Mouse (Mus musculus): ENCODE measurements around the gene Tstd3. TPM values are rescaled to one million over a fixed set of nuclear protein-coding genes. Genes with fewer than 3 reads are reported as not detected.

Tstd3 gene
- total and polyA plus RNA-seq, 3 experiments: 7.5 to 16.6 (median 16.5) TPM

- H3K27ac ChIP-seq: no peak overlapping the region; the same call in 1 of the 2 replicates
- intact Hi-C loops (cut with DNase I): loop anchor here (2.0 to 5.0 kb wide), 2 partner anchors 50 to 70 kb away; partner anchors contain the start of genes Ccnc and Pnisr
- H3K79me2 ChIP-seq (replicated peaks; ENCODE audit: control insufficient read depth, insufficient read depth, low read length): no peaks in the 10 kb centered on the region
- no peak for DNase-seq
- no peak overlapping the region; the same call in 1 of the 2 replicates for H3K9ac ChIP-seq (ENCODE audit: low read depth, low read length)
- TF ChIP-seq CTCF (IDR thresholded peaks at IDR 0.05): no peak
- no peak for TF ChIP-seq POLR2A (IDR thresholded peaks at IDR 0.05; ENCODE audit: insufficient read depth, low read depth, low read length)
- no peak for TF ChIP-seq EP300 (IDR thresholded peaks at IDR 0.05; ENCODE audit: insufficient read depth, low read depth, low read length)
- H3K27me3 ChIP-seq (ENCODE audit: control insufficient read depth, insufficient read depth, low read length): no peaks in the 10 kb centered on the region
- H3K4me3 ChIP-seq: peak overlapping the region; percentile 80
- peaks cover 4% of the 10 kb centered on the region for H3K4me1 ChIP-seq (ENCODE audit: control insufficient read depth, insufficient read depth, low read length)
- peaks cover 3% of the 10 kb centered on the region for H3K36me3 ChIP-seq (ENCODE audit: control insufficient read depth, insufficient read depth, low read length)
- 6% methylated on average over 9 of the region's 9 CpGs for WGBS
These were observed 9.9 kb upstream of the Tstd3 start for GRCm38 (mm10) chr4:21776946-21777265.

GRCm38 (mm10) chr4:21776091-21776945 lies 9.3 kb upstream of the Tstd3 start:
- WGBS: under 1% methylated on average over 46 of the region's 46 CpGs
- H3K36me3 ChIP-seq (ENCODE audit: control insufficient read depth, insufficient read depth, low read length): peaks cover 3% of the 10 kb centered on the region
- peak; percentile 91 to 93 for DNase-seq
- peak overlapping the region; percentile 84 for H3K27ac ChIP-seq
- no peak for TF ChIP-seq CTCF (IDR thresholded peaks at IDR 0.05)
- TF ChIP-seq EP300 (IDR thresholded peaks at IDR 0.05; ENCODE audit: insufficient read depth, low read depth, low read length): 0 out of 2 replicates have a peak, but pooled peaks have one; percentile 4
- TF ChIP-seq POLR2A (IDR thresholded peaks at IDR 0.05; ENCODE audit: insufficient read depth, low read depth, low read length): peak; percentile 84
- peak overlapping the region; percentile 77 for H3K9ac ChIP-seq (ENCODE audit: low read depth, low read length)
- intact Hi-C loops (cut with DNase I): loop anchor here (2.0 to 5.0 kb wide), 2 partner anchors 50 to 71 kb away; partner anchors contain the start of genes Ccnc and Pnisr
- peak overlapping the region; percentile 80 for H3K4me3 ChIP-seq
- H3K4me1 ChIP-seq (ENCODE audit: control insufficient read depth, insufficient read depth, low read length): peaks cover 4% of the 10 kb centered on the region
- H3K27me3 ChIP-seq (ENCODE audit: control insufficient read depth, insufficient read depth, low read length): no peaks in the 10 kb centered on the region
- H3K79me2 ChIP-seq (replicated peaks; ENCODE audit: control insufficient read depth, insufficient read depth, low read length): no peaks in the 10 kb centered on the region

- Histone ChIP-seq H3K9ac (ENCODE audit: low read depth, low read length) (no peak overlapping the region), H3K4me3 (no peak overlapping the region), H3K27ac (no peak overlapping the region), H3K4me1 (ENCODE audit: control insufficient read depth, insufficient read depth, low read length) (peaks cover 4% of the 10 kb centered on the region), H3K27me3 (ENCODE audit: control insufficient read depth, insufficient read depth, low read length) (no peaks in the 10 kb centered on the region), H3K36me3 (ENCODE audit: control insufficient read depth, insufficient read depth, low read length) (peaks cover 2% of the 10 kb centered on the region; the same call in 1 of the 2 replicates), H3K79me2 (replicated peaks; ENCODE audit: control insufficient read depth, insufficient read depth, low read length) (no peaks in the 10 kb centered on the region)
- intact Hi-C loops (cut with DNase I): no loop called here
- TF ChIP-seq CTCF (IDR thresholded peaks at IDR 0.05): no peak
- no peak for TF ChIP-seq POLR2A (IDR thresholded peaks at IDR 0.05; ENCODE audit: insufficient read depth, low read depth, low read length)
- TF ChIP-seq EP300 (IDR thresholded peaks at IDR 0.05; ENCODE audit: insufficient read depth, low read depth, low read length): no peak
- 89% methylated on average over 1 of the region's 1 CpGs for WGBS
- DNase-seq: no peak
These were observed 5.3 kb upstream of the Tstd3 start for GRCm38 (mm10) chr4:21772306-21772705.

DNA sequence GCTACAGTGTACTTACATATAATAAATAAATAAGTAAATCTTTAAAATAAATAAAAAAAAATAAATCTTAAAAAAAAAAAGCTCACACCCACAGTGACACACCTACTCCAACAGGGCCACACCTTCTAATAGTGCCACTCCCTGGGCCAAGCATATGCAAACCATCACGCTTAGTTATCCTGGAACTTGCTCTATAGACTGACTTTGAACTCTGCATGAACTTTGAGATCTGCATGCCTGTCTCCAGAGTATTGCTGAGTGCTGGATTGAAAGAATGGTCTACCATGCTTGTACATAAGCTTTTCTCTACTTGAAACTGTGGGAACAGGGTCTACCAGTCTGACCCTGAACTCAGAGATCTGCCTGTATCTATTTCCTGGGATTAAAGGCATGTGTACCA lies 4.1 kb upstream of the Tstd3 start:
- Histone ChIP-seq H3K9ac (ENCODE audit: low read depth, low read length) (no peak overlapping the region), H3K4me1 (ENCODE audit: control insufficient read depth, insufficient read depth, low read length) (no peaks in the 10 kb centered on the region), H3K27ac (no peak overlapping the region), H3K4me3 (no peak overlapping the region), H3K79me2 (replicated peaks; ENCODE audit: control insufficient read depth, insufficient read depth, low read length) (no peaks in the 10 kb centered on the region), H3K36me3 (ENCODE audit: control insufficient read depth, insufficient read depth, low read length) (no peaks in the 10 kb centered on the region), H3K27me3 (ENCODE audit: control insufficient read depth, insufficient read depth, low read length) (no peaks in the 10 kb centered on the region)
- intact Hi-C loops (cut with DNase I): no loop called here
- no peak for TF ChIP-seq CTCF (IDR thresholded peaks at IDR 0.05)
- no peak for TF ChIP-seq EP300 (IDR thresholded peaks at IDR 0.05; ENCODE audit: insufficient read depth, low read depth, low read length)
- TF ChIP-seq POLR2A (IDR thresholded peaks at IDR 0.05; ENCODE audit: insufficient read depth, low read depth, low read length): no peak
- DNase-seq: no peak
- WGBS: 97% methylated on average over 1 of the region's 1 CpGs

GRCm38 (mm10) chr4:21766171-21766862 lies 695 bp downstream of the Tstd3 start:
- peak overlapping the region; percentile 41 for H3K9ac ChIP-seq (ENCODE audit: low read depth, low read length)
- DNase-seq: no peak
- no peaks in the 10 kb centered on the region for H3K36me3 ChIP-seq (ENCODE audit: control insufficient read depth, insufficient read depth, low read length)
- intact Hi-C loops (cut with DNase I): no loop called here
- H3K27me3 ChIP-seq (ENCODE audit: control insufficient read depth, insufficient read depth, low read length): no peaks in the 10 kb centered on the region
- WGBS: 17% methylated on average over 14 of the region's 14 CpGs
- TF ChIP-seq CTCF (IDR thresholded peaks at IDR 0.05) (no peak), EP300 (IDR thresholded peaks at IDR 0.05; ENCODE audit: insufficient read depth, low read depth, low read length) (no peak)
- no peaks in the 10 kb centered on the region for H3K79me2 ChIP-seq (replicated peaks; ENCODE audit: control insufficient read depth, insufficient read depth, low read length)
- peak overlapping the region; percentile 85 for H3K4me3 ChIP-seq
- peak overlapping the region; percentile 47 for H3K27ac ChIP-seq
- no peaks in the 10 kb centered on the region for H3K4me1 ChIP-seq (ENCODE audit: control insufficient read depth, insufficient read depth, low read length)

DNA sequence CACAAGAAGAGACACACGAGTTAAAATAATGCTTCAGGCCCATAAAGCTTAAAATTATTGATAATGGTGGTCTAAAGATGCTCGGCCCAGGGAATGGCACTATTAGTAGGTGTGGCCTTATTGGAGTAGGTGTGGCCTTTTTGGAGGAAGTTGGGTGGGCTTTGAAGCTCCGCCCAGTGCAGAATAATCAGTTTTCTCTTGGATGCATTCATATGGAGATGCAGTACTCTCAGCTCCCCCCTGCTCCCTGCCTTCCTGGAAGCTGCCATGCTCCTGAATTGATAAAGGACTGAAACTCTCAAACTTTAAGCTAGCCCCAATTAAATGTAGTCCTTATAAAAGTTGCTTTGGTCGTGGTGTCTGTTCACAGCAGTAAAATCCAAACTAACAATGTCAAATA lies 3.2 kb downstream of the Tstd3 start:
- no peak overlapping the region for H3K27ac ChIP-seq
- TF ChIP-seq EP300 (IDR thresholded peaks at IDR 0.05; ENCODE audit: insufficient read depth, low read depth, low read length) (no peak), POLR2A (IDR thresholded peaks at IDR 0.05; ENCODE audit: insufficient read depth, low read depth, low read length) (no peak), CTCF (IDR thresholded peaks at IDR 0.05) (no peak)
- H3K4me1 ChIP-seq (ENCODE audit: control insufficient read depth, insufficient read depth, low read length): no peaks in the 10 kb centered on the region
- no peak for DNase-seq
- intact Hi-C loops (cut with DNase I): no loop called here
- no peaks in the 10 kb centered on the region for H3K79me2 ChIP-seq (replicated peaks; ENCODE audit: control insufficient read depth, insufficient read depth, low read length)
- no peaks in the 10 kb centered on the region for H3K27me3 ChIP-seq (ENCODE audit: control insufficient read depth, insufficient read depth, low read length)
- WGBS: 68% methylated on average over 4 of the region's 4 CpGs
- no peak overlapping the region for H3K9ac ChIP-seq (ENCODE audit: low read depth, low read length)
- H3K4me3 ChIP-seq: no peak overlapping the region
- no peaks in the 10 kb centered on the region for H3K36me3 ChIP-seq (ENCODE audit: control insufficient read depth, insufficient read depth, low read length)

All from heart, adult 2 months (tissue).